Comparison of ENCODE assay signal across 9 mouse cellular contexts in the genomic region with DNA sequence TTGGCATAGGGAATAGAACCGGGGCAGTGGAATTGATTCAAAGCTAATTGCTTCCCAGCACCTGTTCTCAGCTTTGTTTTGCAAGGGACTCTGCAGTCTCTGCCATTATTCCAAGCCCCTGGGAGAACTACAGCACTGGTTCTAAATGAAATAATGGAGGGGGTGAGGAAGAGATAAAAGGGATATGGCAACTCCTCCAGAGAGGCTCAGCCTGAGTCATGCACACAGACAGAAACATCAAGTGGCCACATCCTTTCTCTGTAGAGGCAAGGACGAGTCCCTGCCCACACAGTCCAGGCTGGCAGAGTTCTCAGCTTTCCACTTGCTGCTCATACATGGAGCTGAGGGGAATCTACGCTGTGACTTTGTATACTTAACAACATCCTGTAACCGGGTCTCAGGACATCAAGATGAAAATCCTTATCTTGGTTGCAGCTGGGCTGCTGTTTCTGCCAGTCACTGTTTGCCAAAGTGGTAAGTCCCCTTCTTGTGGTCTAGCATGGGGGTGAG. TPM values are rescaled to one million over a fixed set of nuclear protein-coding genes. Genes with fewer than 3 reads are reported as not detected.
DNase-seq lines count a peak whose midpoint lies in the region; ATAC-seq and TF ChIP-seq lines count a peak whose summit lies in the region.
"Had no signal": no experiment of that assay in that cellular context is flagged by ENCODE, and none has a peak within 500 bp of the region (broad histone marks: within the 10 kb centered on the region; RNA-seq: fewer than 3 reads in every experiment).

A gene (plus strand): TSS at position 200 of the 510 bp plus-strand sequence.

- H3K4me1 ChIP-seq in E14TG2a.4 (replicated peaks; ENCODE audit: low read depth, low read length), result peaks cover 9% of the 10 kb centered on the region; the same call in 1 of the 2 replicates

- no peaks in the 10 kb centered on the region for H3K27me3 ChIP-seq in E14TG2a.4 (ENCODE audit: insufficient read depth, low read length)

- peak; percentile 77 to 86 for ATAC-seq in hematopoietic stem cell, adult 5-6 weeks (replicated peaks in 1 of 2; ENCODE audit: insufficient read depth in 1 of 2, low FRiP score in 2 of 2, low TSS enrichment in 1 of 2, low read depth in 1 of 2, poor library complexity in 2 of 2, severe bottlenecking in 2 of 2)

- peak; percentile 23 to 42 for DNase-seq in frontal cortex, postnatal 36 days (ENCODE audit: low spot score in 2 of 2)
- DNase-seq in frontal cortex, postnatal 10 days (ENCODE audit: low spot score in 2 of 2), result no peak
- DNase-seq in lung, postnatal 4 days, result peak; percentile 25 to 48
- DNase-seq in cerebellum, adult 9-11 months, result no peak
- no peak for DNase-seq in gastrocnemius, adult 8-10 months (ENCODE audit: low spot score in 2 of 2)
- DNase-seq in heart, postnatal 4 days, result no peak
- DNase-seq: cerebellum, postnatal 36 days had no signal

- H3K4me3 ChIP-seq in E14TG2a.4 (replicated peaks; ENCODE audit: low read length), result peak within 1 kb of the TSS; percentile 54

- no peaks in the 10 kb centered on the region for H3K9me3 ChIP-seq in E14TG2a.4 (ENCODE audit: low read length)

- H3K36me3 ChIP-seq in E14TG2a.4 (ENCODE audit: insufficient read depth, low read length), result no peaks in the 10 kb centered on the region

- no peak for TF ChIP-seq CTCF in E14TG2a.4 (conservative IDR thresholded peaks at IDR 0.05; ENCODE audit: low read length)

RNA-seq across cellular contexts. Expression of the gene that starts here (rescaled TPM):
- 1.4 and 1.8 TPM in 2 replicates for total RNA-seq in hematopoietic stem cell, adult 5-6 weeks (2017)
- total RNA-seq in gastrocnemius, adult 8-10 months (2022), result not detected
- under 1 TPM in 1 of 2 experiments, not detected in 1; 0.14 TPM for total RNA-seq in heart, postnatal 4 days (2021)

Comparison
In these comparisons a context has a peak if more than half of its experiments do, and no peak if none do; other contexts are left out.
1. DNase-seq: peak in frontal cortex, postnatal 36 days (2 of 2) and lung, postnatal 4 days (2 of 2); none in frontal cortex, postnatal 10 days (0 of 2), cerebellum, adult 9-11 months (single experiment), gastrocnemius, adult 8-10 months (0 of 2) and heart, postnatal 4 days (single experiment).